Mouse (Mus musculus) embryonic facial prominence, embryonic 13.5 days (tissue): Measurements from ENCODE around the gene Gm10663. TPM values are rescaled to one million over a fixed set of nuclear protein-coding genes. Genes with fewer than 3 reads are reported as not detected.

Source experiments
- ATAC-seq: fragments of 200-750 bp; cut with Nextera tagmentation; 2 replicates; pipeline ENCODE4 v1.8.0; 2017; ENCODE audit warnings: low read depth; ENCODE audit not compliant: insufficient number of reproducible peaks, insufficient read depth, low FRiP score, low TSS enrichment
- H3K27ac ChIP-seq: fragments of 300-500 bp; sonication (generic); 2 replicates; pipeline ENCODE4 v1.5.1; 2015; ENCODE audit warnings: moderate library complexity, mild to moderate bottlenecking, inconsistent platforms
- H3K27me3 ChIP-seq: fragments of 300-500 bp; sonication (generic); 2 replicates; pipeline ENCODE4 v1.6.1; 2015; ENCODE audit warnings: mild to moderate bottlenecking, inconsistent platforms
- H3K36me3 ChIP-seq: fragments of 300-500 bp; sonication (generic); 2 replicates; pipeline ENCODE4 v1.6.1; 2015; ENCODE audit warnings: mild to moderate bottlenecking, inconsistent platforms
- H3K4me1 ChIP-seq: fragments of 300-500 bp; sonication (generic); 2 replicates; pipeline ENCODE4 v1.6.1; 2015; ENCODE audit warnings: inconsistent platforms
- H3K4me2 ChIP-seq: fragments of 300-500 bp; sonication (generic); 2 replicates; pipeline ENCODE4 v1.6.1; 2015; ENCODE audit warnings: moderate library complexity, mild to moderate bottlenecking, inconsistent platforms
- H3K4me3 ChIP-seq: fragments of 300-500 bp; sonication (generic); 2 replicates; pipeline ENCODE4 v1.5.1; 2015; ENCODE audit warnings: mild to moderate bottlenecking, inconsistent platforms
- H3K9ac ChIP-seq: fragments of 300-500 bp; sonication (generic); 2 replicates; pipeline ENCODE4 v1.6.1; 2015; ENCODE audit warnings: mild to moderate bottlenecking, inconsistent platforms
- H3K9me3 ChIP-seq: fragments of 300-500 bp; sonication (generic); 2 replicates; pipeline ENCODE4 v1.6.1; 2016; ENCODE audit warnings: inconsistent platforms
- WGBS: fragments of 180-500 bp; shearing (Covaris S2); methylation state at CpG from one replicate; pipeline ENCODE4 v1.1.7; 2015; ENCODE audit warnings: mixed read lengths; 5-methylcytosine and 5-hydroxymethylcytosine counted together
- polyA plus RNA-seq: library from polyadenylated mRNA; unstranded; fragments of >200 nt; fragmentation: Nextera tagmentation; extraction: Ambion mirVana; gene quantifications from 2 replicates; pipeline ENCODE4 v1.2.1, GENCODE M21; 2015

The Gm10663 gene
- polyA plus RNA-seq: not detected in 2 replicates

- no peaks in the 10 kb centered on the region for H3K9me3 ChIP-seq
- WGBS: 94% methylated on average over 2 of the region's 2 CpGs
- no peaks in the 10 kb centered on the region for H3K36me3 ChIP-seq
- no peak within 1 kb of the TSS for H3K27ac ChIP-seq
- H3K4me1 ChIP-seq: no peaks in the 10 kb centered on the region
- H3K27me3 ChIP-seq: no peaks in the 10 kb centered on the region
- no peak within 1 kb of the TSS for H3K9ac ChIP-seq
- ATAC-seq: no peak
- no peak within 1 kb of the TSS for H3K4me2 ChIP-seq
- no peak within 1 kb of the TSS for H3K4me3 ChIP-seq
These were observed at the start of gene Gm10663 for GRCm38 (mm10) chr8:65074733-65075132. TSS of gene Gm10663 (plus strand) at chr8:65075033.

GRCm38 (mm10) chr8:65028959-65029686 is 45.7 kb upstream of the Gm10663 start:
- no peak overlapping the region for H3K4me3 ChIP-seq
- no peak for ATAC-seq
- H3K36me3 ChIP-seq: no peaks in the 10 kb centered on the region
- 0 out of 2 replicates have a peak, but pooled peaks cover 2% of the 10 kb centered on the region for H3K4me1 ChIP-seq
- H3K27ac ChIP-seq: no peak overlapping the region
- no peaks in the 10 kb centered on the region for H3K27me3 ChIP-seq
- no peak overlapping the region for H3K9ac ChIP-seq
- no peaks in the 10 kb centered on the region for H3K9me3 ChIP-seq
- 60% methylated on average over 12 of the region's 12 CpGs for WGBS
- H3K4me2 ChIP-seq: no peak overlapping the region

- 62% methylated on average over 4 of the region's 4 CpGs for WGBS
- Histone ChIP-seq H3K4me2 (no peak overlapping the region), H3K4me3 (no peak overlapping the region)
These were observed 45.1 kb upstream of the Gm10663 start for GRCm38 (mm10) chr8:65029776-65030175.

GRCm38 (mm10) chr8:65030735-65031485 is 43.9 kb upstream of the Gm10663 start:
- ATAC-seq: no peak
- WGBS: 72% methylated on average over 4 of the region's 4 CpGs
- H3K27ac ChIP-seq: no peak overlapping the region

More at GRCm38 (mm10) chr8:65029776-65030175, 45.1 kb upstream of the Gm10663 start:
- Histone ChIP-seq H3K27me3 (no peaks in the 10 kb centered on the region), H3K9ac (no peak overlapping the region), H3K9me3 (no peaks in the 10 kb centered on the region), H3K4me1 (0 out of 2 replicates have a peak, but pooled peaks cover 2% of the 10 kb centered on the region), H3K36me3 (no peaks in the 10 kb centered on the region), H3K27ac (no peak overlapping the region)
- ATAC-seq: no peak

GRCm38 (mm10) chr8:65032107-65032506 is 42.7 kb upstream of the Gm10663 start:
- H3K4me1 ChIP-seq: peaks cover 4% of the 10 kb centered on the region; the same call in 1 of the 2 replicates
- H3K4me3 ChIP-seq: no peak overlapping the region
- H3K9ac ChIP-seq: no peak overlapping the region
- H3K4me2 ChIP-seq: no peak overlapping the region
- 80% methylated on average over 1 of the region's 1 CpGs for WGBS
- no peaks in the 10 kb centered on the region for H3K27me3 ChIP-seq
- no peak for ATAC-seq
- H3K27ac ChIP-seq: no peak overlapping the region
- H3K9me3 ChIP-seq: no peaks in the 10 kb centered on the region
- no peaks in the 10 kb centered on the region for H3K36me3 ChIP-seq

More at GRCm38 (mm10) chr8:65030735-65031485, 43.9 kb upstream of the Gm10663 start:
- Histone ChIP-seq H3K9me3 (no peaks in the 10 kb centered on the region), H3K9ac (no peak overlapping the region), H3K27me3 (no peaks in the 10 kb centered on the region), H3K4me3 (no peak overlapping the region), H3K4me1 (peaks cover 4% of the 10 kb centered on the region; the same call in 1 of the 2 replicates), H3K36me3 (no peaks in the 10 kb centered on the region), H3K4me2 (no peak overlapping the region)

GRCm38 (mm10) chr8:65033056-65033455 is 41.8 kb upstream of the Gm10663 start:
- Histone ChIP-seq H3K4me1 (peaks cover 10% of the 10 kb centered on the region; the same call in 1 of the 2 replicates), H3K4me3 (no peak overlapping the region), H3K9me3 (no peaks in the 10 kb centered on the region), H3K36me3 (no peaks in the 10 kb centered on the region), H3K27me3 (no peaks in the 10 kb centered on the region), H3K9ac (no peak overlapping the region), H3K4me2 (no peak overlapping the region), H3K27ac (no peak overlapping the region)
- ATAC-seq: no peak
- 82% methylated on average over 13 of the region's 13 CpGs for WGBS

GRCm38 (mm10) chr8:65034136-65034535 is 40.7 kb upstream of the Gm10663 start:
- Histone ChIP-seq H3K27me3 (no peaks in the 10 kb centered on the region), H3K9me3 (no peaks in the 10 kb centered on the region), H3K4me3 (no peak overlapping the region), H3K4me2 (no peak overlapping the region), H3K27ac (no peak overlapping the region), H3K36me3 (no peaks in the 10 kb centered on the region), H3K4me1 (peaks cover 10% of the 10 kb centered on the region; the same call in 1 of the 2 replicates), H3K9ac (no peak overlapping the region)
- no peak for ATAC-seq
- 55% methylated on average over 2 of the region's 2 CpGs for WGBS

- Histone ChIP-seq H3K9me3 (no peaks in the 10 kb centered on the region), H3K4me3 (peak within 1 kb of the TSS; percentile 40), H3K4me1 (peaks cover 10% of the 10 kb centered on the region; the same call in 1 of the 2 replicates), H3K36me3 (no peaks in the 10 kb centered on the region), H3K27ac (peak within 1 kb of the TSS; percentile 52; the same call in 1 of the 2 replicates), H3K4me2 (peak within 1 kb of the TSS; percentile 63), H3K9ac (peak within 1 kb of the TSS; percentile 54; the same call in 1 of the 2 replicates), H3K27me3 (no peaks in the 10 kb centered on the region)
- 0 out of 2 replicates have a peak, but pooled peaks have one; percentile 70 for ATAC-seq
- WGBS: under 1% methylated on average over 8 of the region's 8 CpGs
These were observed 37.7 kb upstream of the Gm10663 start, which contains the start of gene Apela for GRCm38 (mm10) chr8:65037117-65037533. TSS of gene Apela (minus strand) at chr8:65037336.

- Histone ChIP-seq H3K27me3 (no peaks in the 10 kb centered on the region), H3K4me2 (no peak overlapping the region), H3K36me3 (no peaks in the 10 kb centered on the region), H3K4me3 (no peak overlapping the region), H3K9me3 (no peaks in the 10 kb centered on the region), H3K27ac (no peak overlapping the region), H3K9ac (no peak overlapping the region), H3K4me1 (0 out of 2 replicates have a peak, but pooled peaks cover 3% of the 10 kb centered on the region)
- WGBS: 52% methylated on average over 5 of the region's 5 CpGs
- no peak for ATAC-seq
These were observed 28.3 kb upstream of the Gm10663 start for GRCm38 (mm10) chr8:65046565-65046964.

GRCm38 (mm10) chr8:65047193-65047592 is 27.6 kb upstream of the Gm10663 start:
- H3K27me3 ChIP-seq: no peaks in the 10 kb centered on the region
- 0 out of 2 replicates have a peak, but pooled peaks cover 3% of the 10 kb centered on the region for H3K4me1 ChIP-seq
- H3K9me3 ChIP-seq: no peaks in the 10 kb centered on the region
- no peak overlapping the region for H3K4me3 ChIP-seq
- no peaks in the 10 kb centered on the region for H3K36me3 ChIP-seq
- no peak for ATAC-seq
- 91% methylated on average over 4 of the region's 4 CpGs for WGBS
- H3K4me2 ChIP-seq: no peak overlapping the region
- H3K27ac ChIP-seq: no peak overlapping the region
- no peak overlapping the region for H3K9ac ChIP-seq

GRCm38 (mm10) chr8:65047801-65048200 is 27.0 kb upstream of the Gm10663 start:
- Histone ChIP-seq H3K36me3 (no peaks in the 10 kb centered on the region), H3K4me2 (no peak overlapping the region), H3K4me3 (no peak overlapping the region), H3K9me3 (no peaks in the 10 kb centered on the region), H3K27ac (no peak overlapping the region), H3K9ac (no peak overlapping the region), H3K27me3 (no peaks in the 10 kb centered on the region), H3K4me1 (0 out of 2 replicates have a peak, but pooled peaks cover 3% of the 10 kb centered on the region)
- 89% methylated on average over 4 of the region's 4 CpGs for WGBS
- ATAC-seq: no peak
